Mouse (Mus musculus): ENCODE measurements around the gene Rgs7.

GRCm38 (mm10) chr1:175537321-175537720 lies 45.0 kb upstream of the Rgs7 start:
- TF ChIP-seq POLR2A (IDR thresholded peaks at IDR 0.05; ENCODE audit: low read depth, low read length) (no peak), CTCF (IDR thresholded peaks at IDR 0.05; ENCODE audit: borderline replicate concordance, insufficient read depth, low read length) (no peak)
